ENCODE assay signal across 17 mouse cellular contexts in the genomic region with DNA sequence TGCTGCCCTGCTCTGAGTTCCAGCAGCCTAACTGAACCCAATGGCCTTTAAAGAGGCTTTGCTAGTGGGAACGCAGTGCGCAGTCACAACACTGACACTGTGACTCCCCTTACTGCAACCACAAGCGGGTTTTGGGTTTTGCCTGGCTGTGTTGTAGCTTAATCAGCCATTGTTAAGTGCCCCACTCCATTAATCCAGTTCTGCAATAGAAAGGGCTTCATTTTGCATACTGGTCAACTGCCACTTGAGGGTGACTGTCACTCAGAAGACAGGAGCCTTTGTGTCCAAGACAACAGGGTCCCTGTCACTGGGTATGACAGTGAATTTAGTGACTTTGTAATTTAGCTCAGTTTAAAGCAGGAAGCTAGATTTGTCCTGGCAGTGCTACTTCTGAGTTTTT. TPM values are rescaled to one million over a fixed set of nuclear protein-coding genes. Genes with fewer than 3 reads are reported as not detected.
DNase-seq lines count a peak whose midpoint lies in the region; ATAC-seq and TF ChIP-seq lines count a peak whose summit lies in the region.
"Had no signal": no experiment of that assay in that cellular context is flagged by ENCODE, and none has a peak within 500 bp of the region (broad histone marks: within the 10 kb centered on the region; RNA-seq: fewer than 3 reads in every experiment).

No protein-coding gene starts in this region.

- H3K27ac ChIP-seq in heart, adult 2 months = peak overlapping the region; percentile 15; the same call in 1 of the 2 replicates
- H3K27ac ChIP-seq in neural tube, embryonic 11.5 days (ENCODE audit: low read depth, low read length) = no peak overlapping the region
- no peak overlapping the region for H3K27ac ChIP-seq in neural tube, embryonic 15.5 days (replicated peaks)
- no peak overlapping the region for H3K27ac ChIP-seq in liver, embryonic 11.5 days (ENCODE audit: low read depth, low read length)
- H3K27ac ChIP-seq: embryonic facial prominence, embryonic 13.5 days; macrophage had no signal

- ATAC-seq in neural tube, embryonic 11.5 days (ENCODE audit: insufficient read depth, low FRiP score, low TSS enrichment) = no peak
- ATAC-seq in neural tube, embryonic 15.5 days (ENCODE audit: low FRiP score) = no peak
- ATAC-seq in hematopoietic stem cell, adult 5-6 weeks (replicated peaks in 1 of 2; ENCODE audit: insufficient read depth in 1 of 2, low FRiP score in 2 of 2, low TSS enrichment in 1 of 2, low read depth in 1 of 2, poor library complexity in 2 of 2, severe bottlenecking in 2 of 2) = peak; percentile 27 to 42; a peak in 1 of 4 replicates
- ATAC-seq in liver, embryonic 11.5 days (replicated peaks; ENCODE audit: low FRiP score) = no peak

- no peak overlapping the region for H3K4me3 ChIP-seq in heart, adult 2 months
- no peak overlapping the region for H3K4me3 ChIP-seq in neural tube, embryonic 11.5 days (ENCODE audit: low read depth, low read length)
- no peak overlapping the region for H3K4me3 ChIP-seq in neural tube, embryonic 15.5 days (replicated peaks)
- no peak overlapping the region for H3K4me3 ChIP-seq in liver, embryonic 11.5 days (ENCODE audit: low read depth, low read length)
- H3K4me3 ChIP-seq: embryonic facial prominence, embryonic 13.5 days; heart, embryonic 12.5 days; myocyte had no signal

- H3K9me3 ChIP-seq in neural tube, embryonic 11.5 days (ENCODE audit: control insufficient read depth, low read length) = no peaks in the 10 kb centered on the region
- H3K9me3 ChIP-seq in neural tube, embryonic 15.5 days (replicated peaks) = no peaks in the 10 kb centered on the region
- H3K9me3 ChIP-seq in liver, embryonic 11.5 days (ENCODE audit: control insufficient read depth, low read length) = no peaks in the 10 kb centered on the region
- H3K9me3 ChIP-seq: embryonic facial prominence, embryonic 13.5 days; heart, embryonic 12.5 days had no signal

- no peak for TF ChIP-seq CTCF in heart, adult 2 months (IDR thresholded peaks at IDR 0.05)

- peaks cover 17% of the 10 kb centered on the region for H3K36me3 ChIP-seq in heart, adult 2 months (ENCODE audit: control insufficient read depth, insufficient read depth, low read length)
- H3K36me3 ChIP-seq in neural tube, embryonic 11.5 days (ENCODE audit: control insufficient read depth, insufficient read depth, low read length) = no peaks in the 10 kb centered on the region
- no peaks in the 10 kb centered on the region for H3K36me3 ChIP-seq in neural tube, embryonic 15.5 days
- no peaks in the 10 kb centered on the region for H3K36me3 ChIP-seq in liver, embryonic 11.5 days (ENCODE audit: control insufficient read depth, insufficient read depth, low read length)
- H3K36me3 ChIP-seq: embryonic facial prominence, embryonic 13.5 days; heart, embryonic 12.5 days had no signal

- no peak for DNase-seq in heart, adult 2 months
- no peak for DNase-seq in heart, adult 8-10 months (ENCODE audit: low spot score)
- peak; percentile 40 for DNase-seq in neural tube, embryonic 11.5 days (ENCODE audit: low spot score)
- DNase-seq in liver, embryonic 11.5 days (ENCODE audit: low spot score) = no peak
- DNase-seq in layer of hippocampus, adult 18-20 months (ENCODE audit: low spot score in 2 of 2) = no peak
- DNase-seq: cerebellum, adult 2 months; gastrocnemius, postnatal 10 days; heart, postnatal 4 days; kidney, adult 8-10 months; kidney, postnatal 4 days; lung, embryonic 14.5 days had no signal

- H3K4me2 ChIP-seq in neural tube, embryonic 11.5 days (ENCODE audit: low read depth) = no peak overlapping the region
- no peak overlapping the region for H3K4me2 ChIP-seq in neural tube, embryonic 15.5 days
- no peak overlapping the region for H3K4me2 ChIP-seq in liver, embryonic 11.5 days
- H3K4me2 ChIP-seq: embryonic facial prominence, embryonic 13.5 days; heart, embryonic 12.5 days; lung, embryonic 14.5 days had no signal

- TF ChIP-seq POLR2A in heart, adult 2 months (IDR thresholded peaks at IDR 0.05; ENCODE audit: insufficient read depth, low read depth, low read length) = no peak

- WGBS in heart, adult 2 months = 86% methylated on average over 3 of the region's 3 CpGs
- WGBS in neural tube, embryonic 11.5 days = 50% methylated on average over 3 of the region's 3 CpGs
- 38% methylated on average over 3 of the region's 3 CpGs for WGBS in neural tube, embryonic 15.5 days
- 80% methylated on average over 3 of the region's 3 CpGs for WGBS in liver, embryonic 11.5 days

- H3K79me2 ChIP-seq in heart, adult 2 months (replicated peaks; ENCODE audit: control insufficient read depth, insufficient read depth, low read length) = peaks cover 13% of the 10 kb centered on the region

- no peak overlapping the region for H3K9ac ChIP-seq in heart, adult 2 months (ENCODE audit: low read depth, low read length)
- no peak overlapping the region; the same call in 1 of the 2 replicates for H3K9ac ChIP-seq in neural tube, embryonic 11.5 days (ENCODE audit: low read length)
- no peak overlapping the region for H3K9ac ChIP-seq in neural tube, embryonic 15.5 days (replicated peaks)
- H3K9ac ChIP-seq in liver, embryonic 11.5 days (ENCODE audit: low read depth, low read length) = no peak overlapping the region
- H3K9ac ChIP-seq: embryonic facial prominence, embryonic 13.5 days; heart, embryonic 12.5 days; lung, embryonic 14.5 days had no signal

- intact Hi-C loops in heart, adult 2 months (cut with DNase I) = no loop called here

- no peaks in the 10 kb centered on the region for H3K27me3 ChIP-seq in heart, adult 2 months (ENCODE audit: control insufficient read depth, insufficient read depth, low read length)
- no peaks in the 10 kb centered on the region for H3K27me3 ChIP-seq in neural tube, embryonic 11.5 days (ENCODE audit: control insufficient read depth, insufficient read depth, low read length)
- no peaks in the 10 kb centered on the region for H3K27me3 ChIP-seq in neural tube, embryonic 15.5 days (replicated peaks)
- no peaks in the 10 kb centered on the region for H3K27me3 ChIP-seq in liver, embryonic 11.5 days (replicated peaks; ENCODE audit: control insufficient read depth, insufficient read depth, low read length)
- H3K27me3 ChIP-seq: embryonic facial prominence, embryonic 13.5 days; heart, embryonic 12.5 days had no signal

- no peak for TF ChIP-seq EP300 in heart, adult 2 months (IDR thresholded peaks at IDR 0.05; ENCODE audit: insufficient read depth, low read depth, low read length)

- peaks cover 28% of the 10 kb centered on the region for H3K4me1 ChIP-seq in heart, adult 2 months (ENCODE audit: control insufficient read depth, insufficient read depth, low read length)
- H3K4me1 ChIP-seq in neural tube, embryonic 11.5 days (ENCODE audit: control insufficient read depth, insufficient read depth, low read length) = peaks cover 40% of the 10 kb centered on the region
- peaks cover 58% of the 10 kb centered on the region for H3K4me1 ChIP-seq in neural tube, embryonic 15.5 days
- H3K4me1 ChIP-seq in liver, embryonic 11.5 days (replicated peaks; ENCODE audit: control insufficient read depth, insufficient read depth, low read length) = peaks cover 5% of the 10 kb centered on the region

RNA-seq across cellular contexts. Expression of a gene that starts 23.1 kb away (rescaled TPM):
- total RNA-seq in heart, adult 2 months (2021) = 10 to 100 TPM; 33.8 to 44.2 TPM
- 28.0 and 41.3 TPM in 2 replicates for polyA plus RNA-seq in heart, adult 2 months (2012; rRNA removed)
- 10 to 100 TPM; 35.3 to 42.6 (median 36.6) TPM for total RNA-seq in heart, adult 8-10 months (2022)
- polyA plus RNA-seq in neural tube, embryonic 11.5 days (2014; fragmentation: Nextera tagmentation; extraction: Ambion mirVana) = 31.2 and 35.2 TPM in 2 replicates
- 31.3 and 36.4 TPM in 2 replicates for polyA plus RNA-seq in neural tube, embryonic 15.5 days (2015; fragmentation: Nextera tagmentation; extraction: Ambion mirVana)
- total RNA-seq in hematopoietic stem cell, adult 5-6 weeks (2017) = 24.6 and 46.0 TPM in 2 replicates
- 9.4 and 14.0 TPM in 2 replicates for polyA plus RNA-seq in liver, embryonic 11.5 days (2014; fragmentation: Nextera tagmentation; extraction: Ambion mirVana)
- total RNA-seq in layer of hippocampus, adult 18-20 months (2021) = 100 to 1,000 TPM; 283 to 296 TPM

Comparison
In these comparisons a context has a peak if more than half of its experiments do, and no peak if none do; other contexts are left out.
1. ATAC-seq: peak in hematopoietic stem cell, adult 5-6 weeks (2 of 2); none in neural tube, embryonic 11.5 days (single experiment), neural tube, embryonic 15.5 days (single experiment) and liver, embryonic 11.5 days (single experiment).